Mouse (Mus musculus) MEL (cell line): ENCODE data around the gene Rab11fip3. TPM values are rescaled to one million over a fixed set of nuclear protein-coding genes. Genes with fewer than 3 reads are reported as not detected.
"Not testable (repeated sequence)": the region's sequence is repeated elsewhere in the genome, so short reads cannot be mapped to it uniquely, and the experiment has no call there.

Experiments
- DNase-seq: peaks from one replicate; pipeline ENCODE4 v3.0.0; 2011; ENCODE audit warnings: low read depth, low spot score
- H3K27ac ChIP-seq: 2 replicates; pipeline ENCODE4 v1.5.1; 2012; ENCODE audit warnings: low read depth, mild to moderate bottlenecking, control low read depth, low read length, moderate library complexity; ENCODE audit not compliant: control insufficient read depth
- H3K27me3 ChIP-seq, 2 experiments: fragments of 150-350 bp in 1 of 2; sonication (generic) in 1 of 2; 2 replicates each; pipeline ENCODE4 v1.6.1; 2012; ENCODE audit warnings: low read length in 2 of 2, mild to moderate bottlenecking in 2 of 2, improper control_type of control experiment in 1 of 2, moderate library complexity in 1 of 2; ENCODE audit not compliant: insufficient read depth in 2 of 2, control insufficient read depth in 1 of 2
- H3K36me3 ChIP-seq, 2 experiments: 2 replicates each; pipeline ENCODE4 v1.6.1; 2012 to 2014; ENCODE audit warnings: low read length in 2 of 2, improper control_type of control experiment in 1 of 2, inconsistent platforms in 1 of 2, mild to moderate bottlenecking in 1 of 2; ENCODE audit not compliant: insufficient read depth in 2 of 2, control insufficient read depth in 1 of 2
- H3K4me1 ChIP-seq, 2 experiments: fragments of 150-350 bp in 1 of 2; sonication (generic) in 1 of 2; 2 replicates each; pipeline ENCODE4 v1.6.1; 2012; ENCODE audit warnings: low read length in 2 of 2, improper control_type of control experiment in 1 of 2, mild to moderate bottlenecking in 1 of 2; ENCODE audit not compliant: insufficient read depth in 2 of 2, control insufficient read depth in 1 of 2
- H3K4me3 ChIP-seq, 2 experiments: fragments of 150-350 bp in 1 of 2; sonication (generic) in 1 of 2; 2 replicates each; pipeline ENCODE4 v1.5.1; 2012; ENCODE audit warnings: low read depth in 2 of 2, low read length in 2 of 2, mild to moderate bottlenecking in 2 of 2, moderate library complexity in 2 of 2, control low read depth in 1 of 2, improper control_type of control experiment in 1 of 2; ENCODE audit not compliant: control insufficient read depth in 1 of 2, insufficient read depth in 1 of 2
- H3K79me2 ChIP-seq: 2 replicates; pipeline ENCODE4 v1.6.1; 2012; ENCODE audit warnings: mild to moderate bottlenecking, low read length, moderate library complexity; ENCODE audit not compliant: control insufficient read depth, poor library complexity, insufficient read depth
- H3K9ac ChIP-seq: 2 replicates; pipeline ENCODE4 v1.6.1; 2012; ENCODE audit warnings: low read depth, mild to moderate bottlenecking, control low read depth, low read length, moderate library complexity; ENCODE audit not compliant: control insufficient read depth, poor library complexity, severe bottlenecking
- H3K9me3 ChIP-seq: fragments of 150-350 bp; sonication (generic); replicated peaks from 2 replicates; pipeline ENCODE4 v1.6.1; 2012; ENCODE audit warnings: mild to moderate bottlenecking, low read length, improper control_type of control experiment, moderate library complexity; ENCODE audit not compliant: insufficient read depth
- BHLHE40 ChIP-seq: IDR thresholded peaks from 2 replicates; pipeline ENCODE4 v1.6.1; 2012; ENCODE audit warnings: low read depth, mild to moderate bottlenecking, inconsistent platforms, low read length, improper control_type of control experiment, borderline replicate concordance
- CTCF ChIP-seq, 3 experiments: IDR thresholded peaks in 2 of 3; conservative IDR thresholded peaks in 1 of 3; 2 replicates each; pipeline ENCODE4 v1.5.1; 2011 to 2012; ENCODE audit warnings: low read length in 3 of 3, low read depth in 2 of 3, mild to moderate bottlenecking in 2 of 3, improper control_type of control experiment in 1 of 3, inconsistent platforms in 1 of 3, mixed read lengths in 1 of 3, moderate library complexity in 1 of 3; ENCODE audit not compliant: control insufficient read depth in 1 of 3, insufficient read depth in 1 of 3, poor library complexity in 1 of 3, severe bottlenecking in 1 of 3
- EP300 ChIP-seq, 2 experiments: IDR thresholded peaks; 2 replicates each; pipeline ENCODE4 v1.6.1; 2011; ENCODE audit warnings: improper control_type of control experiment in 2 of 2, low read length in 2 of 2, low read depth in 1 of 2, mild to moderate bottlenecking in 1 of 2
- ETS1 ChIP-seq: IDR thresholded peaks from 2 replicates; pipeline ENCODE4 v1.6.1; 2012; ENCODE audit warnings: low read depth, mild to moderate bottlenecking, inconsistent platforms, low read length, improper control_type of control experiment, moderate library complexity
- GABPA ChIP-seq: IDR thresholded peaks from 2 replicates; pipeline ENCODE4 v1.6.1; 2012; ENCODE audit warnings: low read depth, mild to moderate bottlenecking, inconsistent platforms, low read length, improper control_type of control experiment, moderate library complexity
- GATA1 ChIP-seq: IDR thresholded peaks from 2 replicates; pipeline ENCODE4 v1.6.1; 2011; ENCODE audit warnings: low read depth, low read length, improper control_type of control experiment
- HCFC1 ChIP-seq: IDR thresholded peaks from 2 replicates; pipeline ENCODE4 v1.6.1; 2012; ENCODE audit warnings: low read depth, mild to moderate bottlenecking, inconsistent platforms, low read length, improper control_type of control experiment, moderate library complexity
- KAT2A ChIP-seq: conservative IDR thresholded peaks from 2 replicates; pipeline ENCODE4 v1.6.1; 2012; ENCODE audit warnings: low read depth, low read length, improper control_type of control experiment, inconsistent platforms
- MAFK ChIP-seq: IDR thresholded peaks from 2 replicates; pipeline ENCODE4 v1.6.1; 2011; ENCODE audit warnings: low read depth, mild to moderate bottlenecking, low read length, improper control_type of control experiment, borderline replicate concordance
- MXI1 ChIP-seq: IDR thresholded peaks from 2 replicates; pipeline ENCODE4 v1.6.1; 2011; ENCODE audit warnings: mild to moderate bottlenecking, low read depth, low read length, improper control_type of control experiment
- MYC ChIP-seq: IDR thresholded peaks from 2 replicates; pipeline ENCODE4 v1.6.1; 2011; ENCODE audit warnings: low read depth, mild to moderate bottlenecking, low read length, improper control_type of control experiment, moderate library complexity
- POLR2AphosphoS2 ChIP-seq: IDR thresholded peaks from 2 replicates; pipeline ENCODE4 v1.6.1; 2011; ENCODE audit warnings: low read length, improper control_type of control experiment
- RAD21 ChIP-seq: IDR thresholded peaks from 2 replicates; pipeline ENCODE4 v1.6.1; 2011; ENCODE audit warnings: mild to moderate bottlenecking, low read depth, low read length, improper control_type of control experiment
- RCOR1 ChIP-seq: IDR thresholded peaks from 2 replicates; pipeline ENCODE4 v1.6.1; 2012; ENCODE audit warnings: low read depth, mild to moderate bottlenecking, inconsistent platforms, low read length, improper control_type of control experiment
- SMC3 ChIP-seq: IDR thresholded peaks from 2 replicates; pipeline ENCODE4 v1.6.1; 2011; ENCODE audit warnings: low read depth, low read length, improper control_type of control experiment
- TAL1 ChIP-seq: IDR thresholded peaks from 2 replicates; pipeline ENCODE4 v1.6.1; 2012; ENCODE audit warnings: mild to moderate bottlenecking, inconsistent platforms, low read length, moderate library complexity, mixed read lengths
- UBTF ChIP-seq: IDR thresholded peaks from 2 replicates; pipeline ENCODE4 v1.6.1; 2012; ENCODE audit warnings: low read depth, mild to moderate bottlenecking, inconsistent platforms, low read length, improper control_type of control experiment, moderate library complexity, borderline replicate concordance; ENCODE audit not compliant: insufficient read depth
- USF2 ChIP-seq, 2 experiments: IDR thresholded peaks; 2 replicates each; pipeline ENCODE4 v1.6.1; 2011 to 2012; ENCODE audit warnings: improper control_type of control experiment in 2 of 2, low read length in 2 of 2, borderline replicate concordance in 1 of 2, inconsistent platforms in 1 of 2, low read depth in 1 of 2, mild to moderate bottlenecking in 1 of 2; ENCODE audit not compliant: insufficient read depth in 1 of 2
- ZC3H11A ChIP-seq: IDR thresholded peaks from 2 replicates; pipeline ENCODE4 v1.6.1; 2012; ENCODE audit warnings: low read depth, mild to moderate bottlenecking, inconsistent platforms, low read length, improper control_type of control experiment
- ZNF384 ChIP-seq: IDR thresholded peaks from 2 replicates; pipeline ENCODE4 v1.6.1; 2012; ENCODE audit warnings: low read depth, mild to moderate bottlenecking, inconsistent platforms, low read length, improper control_type of control experiment
- polyA plus RNA-seq, 2 experiments: library from polyadenylated mRNA; stranded (reverse) in 1 of 2; unstranded in 1 of 2; fragments of >175 nt in 1 of 2; fragments of >200 nt in 1 of 2; gene quantifications; 2 replicates each; pipeline versions ENCODE4 v1.2.1 to v1.2.4; 2012; ENCODE audit warnings: low replicate concordance in 2 of 2, low read depth in 1 of 2; ENCODE audit not compliant: insufficient read length in 2 of 2, insufficient read depth in 1 of 2, missing spikeins in 1 of 2
- total RNA-seq: library from RNA; depleted of rRNA; stranded (reverse); fragments of 300-350 nt; gene quantifications from 2 replicates; pipeline ENCODE4 v1.2.3, GENCODE M21; 2012

Rab11fip3 gene
- total and polyA plus RNA-seq, 3 experiments, result 3.2 to 18.9 TPM; not detected in 1

GRCm38 (mm10) chr17:26101478-26101877 lies 32.1 kb upstream of the Rab11fip3 start:
- Histone ChIP-seq H3K36me3 (peaks cover 0 to 11% of the 10 kb centered on the region in 2 experiments; a peak in 2 of 4 replicates), H3K79me2 (no peaks in the 10 kb centered on the region), H3K9me3 (no peaks in the 10 kb centered on the region), H3K4me1 (peaks cover 2 to 10% of the 10 kb centered on the region in 2 experiments), H3K27me3 (no peaks in the 10 kb centered on the region), H3K9ac (no peak overlapping the region), H3K27ac (no peak overlapping the region), H3K4me3 (no peak overlapping the region)
- TF ChIP-seq MAFK (peak; percentile 26; the same call in 1 of the 2 replicates), MYC (no peak), EP300 (IDR thresholded peaks at IDR 0.05; ENCODE audit: low read depth in 1 of 2, low read length in 2 of 2) (0 out of 4 replicates have a peak, but pooled peaks of 1 of the 2 experiments have one; percentile 10), TAL1 (no peak)
- peak; percentile 62 for DNase-seq

- Histone ChIP-seq H3K36me3 (peaks cover 0 to 10% of the 10 kb centered on the region in 2 experiments; a peak in 2 of 4 replicates), H3K27ac (no peak overlapping the region), H3K9me3 (no peaks in the 10 kb centered on the region), H3K4me3 (no peak overlapping the region), H3K27me3 (no peaks in the 10 kb centered on the region), H3K79me2 (peaks cover under 1% of the 10 kb centered on the region; the same call in 1 of the 2 replicates), H3K4me1 (peaks cover 0 to 5% of the 10 kb centered on the region in 2 experiments; a peak in 2 of 4 replicates), H3K9ac (no peak overlapping the region)
- TF ChIP-seq ETS1, result no peak
- TF ChIP-seq ZC3H11A, result no peak
- TF ChIP-seq BHLHE40, result no peak
- TF ChIP-seq HCFC1, result no peak
- TF ChIP-seq USF2 (IDR thresholded peaks at IDR 0.05; ENCODE audit: borderline replicate concordance in 1 of 2, insufficient read depth in 1 of 2, low read depth in 1 of 2, low read length in 2 of 2), result no peak
- TF ChIP-seq POLR2AphosphoS2, result no peak
- TF ChIP-seq KAT2A, result no peak
- TF ChIP-seq GATA1, result no peak
- no peak for TF ChIP-seq GABPA
- no peak for TF ChIP-seq UBTF
- no peak for TF ChIP-seq MAFK
- no peak for DNase-seq
These were observed 30.8 kb upstream of the Rab11fip3 start for GRCm38 (mm10) chr17:26100166-26100565.

- TF ChIP-seq ZC3H11A (peak; percentile 65), ZNF384 (peak; percentile 76), RAD21 (peak; percentile 52), MXI1 (0 out of 2 replicates have a peak, but pooled peaks have one; percentile 27), RCOR1 (peak; percentile 8; the same call in 1 of the 2 replicates), GATA1 (peak; percentile 74), CTCF (IDR thresholded peaks at IDR 0.05 in 2 of 3, conservative IDR thresholded peaks at IDR 0.05 in 1 of 3; ENCODE audit: control insufficient read depth in 1 of 3, insufficient read depth in 1 of 3, low read depth in 2 of 3, low read length in 3 of 3, poor library complexity in 1 of 3, severe bottlenecking in 1 of 3) (peak; percentile 38 to 75 (median 45); a peak in 5 of 6 replicates), MYC (peak; percentile 95), SMC3 (peak; percentile 72)
- not testable (repeated sequence) for H3K27ac ChIP-seq, H3K9me3 ChIP-seq, H3K4me3 ChIP-seq, H3K79me2 ChIP-seq, H3K4me1 ChIP-seq, H3K9ac ChIP-seq, H3K27me3 ChIP-seq
- peak; percentile 70 for DNase-seq
- H3K36me3 ChIP-seq, result peaks cover 0 to 11% of the 10 kb centered on the region in 2 experiments; a peak in 2 of 4 replicates
These were observed 30.0 kb upstream of the Rab11fip3 start for GRCm38 (mm10) chr17:26099316-26099715.
